Mouse (Mus musculus): ENCODE data around the gene B9d2. TPM values are rescaled to one million over a fixed set of nuclear protein-coding genes. Genes with fewer than 3 reads are reported as not detected.

Gene B9d2
- polyA plus RNA-seq, 1 experiment from 2014 or later: 35.0 TPM

DNA sequence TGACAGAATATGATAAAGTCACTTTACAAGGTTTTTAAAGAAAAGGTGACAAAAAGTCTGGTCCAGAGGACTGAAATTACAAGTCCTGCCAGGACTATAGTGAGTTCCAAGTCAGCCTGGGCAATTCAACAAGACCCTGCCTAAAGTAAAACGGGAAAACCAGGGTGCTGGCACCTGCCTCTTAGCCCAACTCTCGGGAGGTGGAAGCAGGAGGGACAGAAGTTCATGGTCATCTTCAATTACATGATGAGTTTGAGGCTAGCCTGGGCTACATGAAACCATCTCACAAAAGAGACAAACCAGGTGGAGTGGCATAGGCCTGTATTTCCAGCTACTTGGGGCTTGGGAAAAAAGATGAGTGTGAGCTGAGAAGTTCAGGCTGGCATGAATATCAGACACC lies 8.9 kb upstream of the B9d2 start:
- no peak overlapping the region for H3K27ac ChIP-seq (ENCODE audit: low read length)
- ATAC-seq (ENCODE audit: low FRiP score, low TSS enrichment): no peak
- 78% methylated on average over 2 of the region's 2 CpGs for whole genome bisulfite sequencing

GRCm38 (mm10) chr7:25672442-25672841 lies 8.1 kb upstream of the B9d2 start:
- Histone ChIP-seq H3K27me3 (ENCODE audit: insufficient read depth, low read length) (peaks cover 29% of the 10 kb centered on the region), H3K9me3 (ENCODE audit: low read length) (no peaks in the 10 kb centered on the region), H3K4me1 (ENCODE audit: insufficient read depth, low read length) (peaks cover 8% of the 10 kb centered on the region), H3K4me2 (replicated peaks; ENCODE audit: low read depth, low read length) (no peak overlapping the region), H3K27ac (ENCODE audit: low read length) (no peak overlapping the region), H3K36me3 (ENCODE audit: insufficient read depth, low read length) (peaks cover 14% of the 10 kb centered on the region), H3K9ac (replicated peaks; ENCODE audit: low read length) (no peak overlapping the region), H3K4me3 (ENCODE audit: low read length) (no peak overlapping the region)
- 54% methylated on average over 4 of the region's 4 CpGs for WGBS
- no peak for ATAC-seq (ENCODE audit: low FRiP score, low TSS enrichment)

More for the DNA sequence above, 8.9 kb upstream of the B9d2 start:
- Histone ChIP-seq H3K9ac (replicated peaks; ENCODE audit: low read length) (no peak overlapping the region), H3K4me2 (replicated peaks; ENCODE audit: low read depth, low read length) (no peak overlapping the region), H3K27me3 (ENCODE audit: insufficient read depth, low read length) (peaks cover 29% of the 10 kb centered on the region), H3K9me3 (ENCODE audit: low read length) (no peaks in the 10 kb centered on the region), H3K4me3 (ENCODE audit: low read length) (no peak overlapping the region), H3K36me3 (ENCODE audit: insufficient read depth, low read length) (peaks cover 16% of the 10 kb centered on the region), H3K4me1 (ENCODE audit: insufficient read depth, low read length) (peaks cover 8% of the 10 kb centered on the region)

- peak overlapping the region; percentile 46; the same call in 1 of the 2 replicates for H3K4me3 ChIP-seq (ENCODE audit: low read length)
- no peak overlapping the region; the same call in 1 of the 2 replicates for H3K9ac ChIP-seq (replicated peaks; ENCODE audit: low read length)
- no peak overlapping the region for H3K27ac ChIP-seq (ENCODE audit: low read length)
- peak overlapping the region; percentile 68 for H3K4me2 ChIP-seq (replicated peaks; ENCODE audit: low read depth, low read length)
- H3K36me3 ChIP-seq (ENCODE audit: insufficient read depth, low read length): no peaks in the 10 kb centered on the region
- H3K4me1 ChIP-seq (ENCODE audit: insufficient read depth, low read length): peaks cover 8% of the 10 kb centered on the region
- peaks cover 36% of the 10 kb centered on the region for H3K27me3 ChIP-seq (ENCODE audit: insufficient read depth, low read length)
- ATAC-seq (ENCODE audit: low FRiP score, low TSS enrichment): no peak
- no peaks in the 10 kb centered on the region for H3K9me3 ChIP-seq (ENCODE audit: low read length)
- WGBS: 35% methylated on average over 9 of the region's 9 CpGs
Observed at GRCm38 (mm10) chr7:25674297-25674696, 6.3 kb upstream of the B9d2 start.

DNA sequence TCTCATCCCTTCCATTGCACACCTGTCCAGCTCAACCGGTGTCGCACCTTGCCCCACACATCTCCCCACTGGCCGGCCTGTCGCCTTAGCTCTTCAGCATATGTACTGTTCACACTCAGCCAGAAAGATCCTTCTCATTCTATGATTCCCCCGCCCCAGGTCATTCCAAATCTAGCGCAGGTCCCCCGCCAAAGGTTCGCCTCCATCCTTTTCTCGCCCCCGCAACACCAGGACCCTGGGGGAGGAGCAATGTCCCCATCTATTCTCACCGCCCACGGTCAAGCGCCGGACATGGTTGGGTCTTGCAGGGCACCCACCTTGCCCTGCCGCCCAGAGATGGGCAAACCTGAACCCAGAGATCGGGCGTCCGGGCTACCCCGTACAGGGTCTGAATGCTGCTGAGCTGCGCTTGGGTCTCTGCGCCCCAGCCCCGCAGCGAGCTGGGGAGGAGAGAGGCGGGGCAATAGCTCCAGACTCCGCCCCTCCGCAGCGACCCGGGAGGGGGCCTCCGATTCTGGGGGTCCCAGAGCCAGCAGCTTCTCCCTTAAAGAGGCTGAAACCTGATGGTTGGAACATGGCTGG lies 5.8 kb upstream of the B9d2 start, which contains the start of gene Tmem91:
Tmem91 (minus strand) TSS at position 448 of the 582 bp plus-strand sequence.
- peak within 1 kb of the TSS; percentile 68 for H3K4me2 ChIP-seq (replicated peaks; ENCODE audit: low read depth, low read length)
- H3K36me3 ChIP-seq (ENCODE audit: insufficient read depth, low read length): no peaks in the 10 kb centered on the region
- no peak within 1 kb of the TSS for H3K27ac ChIP-seq (ENCODE audit: low read length)
- H3K4me1 ChIP-seq (ENCODE audit: insufficient read depth, low read length): peaks cover 8% of the 10 kb centered on the region
- peak within 1 kb of the TSS; percentile 58 for H3K9ac ChIP-seq (replicated peaks; ENCODE audit: low read length)
- H3K9me3 ChIP-seq (ENCODE audit: low read length): no peaks in the 10 kb centered on the region
- peaks cover 36% of the 10 kb centered on the region for H3K27me3 ChIP-seq (ENCODE audit: insufficient read depth, low read length)
- WGBS: 2% methylated on average over 29 of the region's 29 CpGs
- ATAC-seq (ENCODE audit: low FRiP score, low TSS enrichment): peak; percentile 73; the same call in 1 of the 2 replicates
- H3K4me3 ChIP-seq (ENCODE audit: low read length): peak within 1 kb of the TSS; percentile 46

- no peak for ATAC-seq (ENCODE audit: low FRiP score, low TSS enrichment)
- WGBS: 35% methylated on average over 6 of the region's 6 CpGs
- H3K4me2 ChIP-seq (replicated peaks; ENCODE audit: low read depth, low read length): peak overlapping the region; percentile 68; the same call in 1 of the 2 replicates
- peak overlapping the region; percentile 46 for H3K4me3 ChIP-seq (ENCODE audit: low read length)
- H3K36me3 ChIP-seq (ENCODE audit: insufficient read depth, low read length): no peaks in the 10 kb centered on the region
- no peak overlapping the region for H3K27ac ChIP-seq (ENCODE audit: low read length)
- peaks cover 36% of the 10 kb centered on the region for H3K27me3 ChIP-seq (ENCODE audit: insufficient read depth, low read length)
- no peaks in the 10 kb centered on the region for H3K9me3 ChIP-seq (ENCODE audit: low read length)
- no peak overlapping the region for H3K9ac ChIP-seq (replicated peaks; ENCODE audit: low read length)
- peaks cover 13% of the 10 kb centered on the region for H3K4me1 ChIP-seq (ENCODE audit: insufficient read depth, low read length)
Observed at GRCm38 (mm10) chr7:25675405-25675804, 5.2 kb upstream of the B9d2 start.

GRCm38 (mm10) chr7:25676085-25676781 lies 4.3 kb upstream of the B9d2 start:
- ATAC-seq (ENCODE audit: low FRiP score, low TSS enrichment): no peak
- Histone ChIP-seq H3K27ac (ENCODE audit: low read length) (no peak overlapping the region), H3K27me3 (ENCODE audit: insufficient read depth, low read length) (peaks cover 36% of the 10 kb centered on the region)

DNA sequence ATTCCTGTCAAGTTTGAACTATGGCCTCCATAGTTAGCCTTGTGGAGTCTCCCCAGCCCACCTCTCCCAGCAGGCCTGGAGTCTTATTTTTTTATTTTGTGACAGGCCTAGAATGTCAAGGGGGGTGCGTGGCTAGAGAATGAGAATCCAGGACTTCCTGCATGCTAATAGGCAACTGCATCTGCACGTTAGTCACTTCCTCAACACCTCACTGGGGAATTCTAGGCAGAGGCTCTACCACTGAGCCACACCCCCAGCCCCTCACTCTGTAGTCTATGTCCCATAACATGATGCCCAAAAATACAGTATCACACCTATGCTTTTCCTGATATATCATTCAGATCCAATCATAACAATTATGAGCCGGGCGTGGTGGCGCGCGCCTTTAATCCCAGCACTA lies 3.6 kb upstream of the B9d2 start:
- H3K27me3 ChIP-seq (ENCODE audit: insufficient read depth, low read length): peaks cover 36% of the 10 kb centered on the region
- H3K9me3 ChIP-seq (ENCODE audit: low read length): no peaks in the 10 kb centered on the region
- H3K4me3 ChIP-seq (ENCODE audit: low read length): no peak overlapping the region
- H3K9ac ChIP-seq (replicated peaks; ENCODE audit: low read length): no peak overlapping the region
- H3K4me1 ChIP-seq (ENCODE audit: insufficient read depth, low read length): peaks cover 17% of the 10 kb centered on the region
- no peak overlapping the region for H3K4me2 ChIP-seq (replicated peaks; ENCODE audit: low read depth, low read length)
- H3K27ac ChIP-seq (ENCODE audit: low read length): no peak overlapping the region
- ATAC-seq (ENCODE audit: low FRiP score, low TSS enrichment): no peak
- no peaks in the 10 kb centered on the region for H3K36me3 ChIP-seq (ENCODE audit: insufficient read depth, low read length)
- WGBS: 89% methylated on average over 7 of the region's 7 CpGs

More at GRCm38 (mm10) chr7:25676085-25676781, 4.3 kb upstream of the B9d2 start:
- H3K9ac ChIP-seq (replicated peaks; ENCODE audit: low read length): no peak overlapping the region
- peaks cover 16% of the 10 kb centered on the region for H3K4me1 ChIP-seq (ENCODE audit: insufficient read depth, low read length)
- H3K9me3 ChIP-seq (ENCODE audit: low read length): no peaks in the 10 kb centered on the region
- H3K4me2 ChIP-seq (replicated peaks; ENCODE audit: low read depth, low read length): no peak overlapping the region
- WGBS: 72% methylated on average over 15 of the region's 15 CpGs
- H3K36me3 ChIP-seq (ENCODE audit: insufficient read depth, low read length): no peaks in the 10 kb centered on the region
- H3K4me3 ChIP-seq (ENCODE audit: low read length): no peak overlapping the region

GRCm38 (mm10) chr7:25679971-25680370 lies 609 bp upstream of the B9d2 start:
- Histone ChIP-seq H3K9me3 (ENCODE audit: low read length) (no peaks in the 10 kb centered on the region), H3K4me1 (ENCODE audit: insufficient read depth, low read length) (peaks cover 14% of the 10 kb centered on the region), H3K4me3 (ENCODE audit: low read length) (peak overlapping the region; percentile 57), H3K36me3 (ENCODE audit: insufficient read depth, low read length) (no peaks in the 10 kb centered on the region), H3K27ac (ENCODE audit: low read length) (no peak overlapping the region), H3K9ac (replicated peaks; ENCODE audit: low read length) (peak overlapping the region; percentile 64), H3K27me3 (ENCODE audit: insufficient read depth, low read length) (peaks cover 21% of the 10 kb centered on the region), H3K4me2 (replicated peaks; ENCODE audit: low read depth, low read length) (peak overlapping the region; percentile 64)
- WGBS: 11% methylated on average over 6 of the region's 6 CpGs
- ATAC-seq (ENCODE audit: low FRiP score, low TSS enrichment): no peak

DNA sequence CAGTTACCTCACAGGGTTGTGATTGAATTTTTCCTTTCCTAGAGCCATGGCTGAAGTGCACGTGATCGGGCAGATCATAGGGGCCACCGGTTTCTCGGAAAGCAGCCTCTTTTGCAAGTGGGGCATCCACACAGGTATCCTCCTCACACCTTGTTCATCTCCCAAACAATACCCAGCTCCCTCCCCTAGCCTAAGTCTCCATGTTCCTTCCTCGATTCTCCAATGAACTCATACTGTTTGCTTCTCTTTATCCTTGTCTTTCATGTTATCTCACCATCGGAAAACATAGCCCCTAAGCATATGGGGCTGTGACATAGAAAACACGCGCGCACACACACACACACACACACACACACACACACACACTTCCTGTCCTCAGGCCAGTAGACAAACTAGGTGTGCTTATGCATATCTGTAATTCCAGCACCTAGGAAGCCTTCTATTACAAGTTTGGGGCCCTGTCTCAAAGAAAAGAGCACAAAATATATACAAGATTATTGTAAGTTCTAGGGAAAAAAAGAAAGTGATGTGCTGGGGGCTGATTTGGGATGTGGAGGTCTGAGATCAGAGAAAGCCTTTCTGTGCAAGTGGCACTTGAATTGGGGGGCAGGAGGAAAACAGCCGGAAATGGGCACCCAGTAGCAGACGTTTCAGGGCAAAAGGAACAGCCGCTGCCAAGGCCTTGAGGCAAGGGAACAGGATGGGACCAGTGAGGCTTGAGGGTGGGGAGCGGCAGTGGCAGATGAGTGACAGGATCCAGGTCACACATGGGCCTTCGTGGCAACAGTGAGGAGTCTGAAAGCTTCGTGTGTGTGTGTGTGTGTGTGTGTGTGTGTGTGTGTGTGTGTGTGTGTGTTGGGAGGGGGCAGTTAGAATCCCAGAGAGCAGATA lies 1.0 kb downstream of the B9d2 start:
- peaks cover 8% of the 10 kb centered on the region; the same call in 1 of the 2 replicates for H3K27me3 ChIP-seq (ENCODE audit: insufficient read depth, low read length)
- 60% methylated on average over 15 of the region's 15 CpGs for WGBS
- no peak for ATAC-seq (ENCODE audit: low FRiP score, low TSS enrichment)

More for the DNA sequence above, 1.0 kb downstream of the B9d2 start:
- Histone ChIP-seq H3K9me3 (ENCODE audit: low read length) (no peaks in the 10 kb centered on the region), H3K4me2 (replicated peaks; ENCODE audit: low read depth, low read length) (peak overlapping the region; percentile 64), H3K9ac (replicated peaks; ENCODE audit: low read length) (no peak overlapping the region), H3K4me3 (ENCODE audit: low read length) (peak overlapping the region; percentile 57), H3K36me3 (ENCODE audit: insufficient read depth, low read length) (no peaks in the 10 kb centered on the region), H3K4me1 (ENCODE audit: insufficient read depth, low read length) (peaks cover 20% of the 10 kb centered on the region), H3K27ac (ENCODE audit: low read length) (no peak overlapping the region)

Data from kidney, embryonic 16.5 days (tissue).